Mouse (Mus musculus) liver, adult 2 months (tissue): ENCODE measurements at regions not wholly inside any gene's neighbourhood (a gene's known extent, or its start where the extent isn't known, plus 50 kb on each side); places are given as distances from the start of the nearest gene placed in this dataset.

Source experiments
- DNase-seq: peaks from one replicate; pipeline ENCODE4 v3.0.0-alpha.2; 2011; ENCODE audit warnings: low read depth, low spot score; ENCODE audit errors: extremely low read depth
- H3K27ac ChIP-seq: fragments of 200-500 bp; replicated peaks from 2 replicates; pipeline ENCODE4 v1.5.1; 2012; ENCODE audit warnings: low read depth, mild to moderate bottlenecking, control low read depth, inconsistent platforms, low read length; ENCODE audit not compliant: insufficient read depth
- H3K27me3 ChIP-seq: fragments of 200-500 bp; 2 replicates; pipeline ENCODE4 v1.6.1; 2012; ENCODE audit warnings: mild to moderate bottlenecking, moderate library complexity, low read length, inconsistent platforms; ENCODE audit not compliant: control insufficient read depth, insufficient read depth
- H3K36me3 ChIP-seq: fragments of 200-500 bp; 2 replicates; pipeline ENCODE4 v1.6.1; 2012; ENCODE audit warnings: low read length, inconsistent platforms; ENCODE audit not compliant: control insufficient read depth, insufficient read depth
- H3K4me1 ChIP-seq: fragments of 200-500 bp; 2 replicates; pipeline ENCODE4 v1.6.1; 2011; ENCODE audit warnings: low read length; ENCODE audit not compliant: control insufficient read depth, insufficient read depth
- H3K4me3 ChIP-seq: fragments of 200-500 bp; 2 replicates; pipeline ENCODE4 v1.5.1; 2011; ENCODE audit warnings: low read depth, mild to moderate bottlenecking, control low read depth, low read length, moderate library complexity; ENCODE audit not compliant: insufficient read depth
- H3K79me2 ChIP-seq: fragments of 200-500 bp; 2 replicates; pipeline ENCODE4 v1.6.1; 2012; ENCODE audit warnings: inconsistent platforms, mild to moderate bottlenecking, low read length, moderate library complexity; ENCODE audit not compliant: control insufficient read depth, insufficient read depth
- H3K9ac ChIP-seq: fragments of 200-500 bp; 2 replicates; pipeline ENCODE4 v1.6.1; 2012; ENCODE audit warnings: low read depth, mild to moderate bottlenecking, control low read depth, inconsistent platforms, low read length
- CTCF ChIP-seq: fragments of 200-500 bp; IDR thresholded peaks from 2 replicates; pipeline ENCODE4 v1.5.1; 2011; ENCODE audit warnings: low read depth, low read length, control low read depth
- POLR2A ChIP-seq: fragments of 200-500 bp; IDR thresholded peaks from 2 replicates; pipeline ENCODE4 v1.6.1; 2011; ENCODE audit warnings: low read length, control low read depth; ENCODE audit not compliant: insufficient read depth; ENCODE audit errors: extremely low read depth
- WGBS: fragments of 180-500 bp; shearing (Covaris S2); methylation state at CpG from one replicate; pipeline ENCODE4 v1.1.7; 2018; 5-methylcytosine and 5-hydroxymethylcytosine counted together

DNA sequence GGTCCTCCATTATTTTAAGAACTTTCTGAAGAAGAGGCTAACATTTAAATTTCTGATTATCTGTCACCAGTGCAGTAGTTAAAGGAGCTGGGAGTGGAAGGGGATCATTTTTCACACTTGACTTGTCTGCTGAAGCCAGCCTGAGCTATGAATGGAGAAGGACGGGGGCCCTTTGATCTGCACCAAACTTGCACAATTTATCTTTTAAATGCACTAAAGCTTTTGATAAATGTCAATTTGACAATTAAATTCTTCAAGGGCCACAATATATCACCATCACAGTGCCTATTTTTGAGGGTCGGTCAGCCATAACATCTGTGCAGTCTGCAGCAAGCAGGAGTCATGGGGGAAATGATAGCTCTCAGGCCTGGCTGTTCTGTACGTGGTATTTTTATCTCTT lies 99.2 kb upstream of the Efna5 start:
- Histone ChIP-seq H3K36me3 (no peaks in the 10 kb centered on the region), H3K4me3 (no peak overlapping the region), H3K4me1 (no peaks in the 10 kb centered on the region), H3K27ac (no peak overlapping the region), H3K79me2 (no peaks in the 10 kb centered on the region), H3K27me3 (no peaks in the 10 kb centered on the region), H3K9ac (no peak overlapping the region)
- DNase-seq: no peak
- no peak for TF ChIP-seq POLR2A
- TF ChIP-seq CTCF: no peak
- 75% methylated on average over 3 of the region's 3 CpGs for WGBS

DNA sequence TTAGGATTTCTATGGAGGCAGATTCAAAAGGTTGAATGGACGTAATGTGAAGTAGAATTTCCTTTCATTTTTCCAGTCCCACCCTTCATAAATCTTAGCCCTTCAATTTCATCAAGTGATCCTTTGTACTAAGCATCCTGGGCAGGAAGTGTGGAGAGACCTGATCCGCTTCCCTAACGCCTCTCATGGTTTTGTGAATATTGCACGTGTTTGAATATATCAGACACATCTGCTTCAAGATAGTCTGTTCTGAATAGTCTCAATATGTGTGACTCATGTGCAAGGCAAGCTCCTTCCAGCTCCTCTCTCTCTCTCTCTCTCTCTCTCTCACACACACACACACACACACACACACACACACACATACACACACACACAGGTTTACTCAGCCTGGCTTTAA lies 96.4 kb upstream of the Efna5 start:
- TF ChIP-seq POLR2A: no peak
- TF ChIP-seq CTCF: no peak

DNA sequence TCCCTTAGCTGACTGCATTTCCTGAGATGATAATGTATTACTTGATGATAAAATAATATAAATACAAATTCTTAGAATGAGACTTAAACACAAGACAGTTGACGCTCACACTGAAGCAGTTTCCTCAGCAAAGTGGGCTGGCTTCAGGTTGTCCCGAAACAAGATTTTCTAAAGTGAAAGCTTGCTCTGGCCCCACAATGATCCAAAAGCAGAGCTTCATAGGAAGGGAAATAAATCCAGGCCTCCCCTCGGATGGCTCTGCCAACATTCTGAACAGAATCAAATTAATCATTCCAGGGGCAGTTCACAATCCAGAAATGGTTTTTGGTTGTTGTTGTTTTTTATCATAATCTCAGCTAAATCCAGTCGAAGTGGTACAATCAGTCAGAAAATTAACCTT lies 96.0 kb upstream of the Efna5 start:
- Histone ChIP-seq H3K79me2 (no peaks in the 10 kb centered on the region), H3K27me3 (no peaks in the 10 kb centered on the region), H3K27ac (no peak overlapping the region), H3K36me3 (no peaks in the 10 kb centered on the region), H3K9ac (no peak overlapping the region), H3K4me1 (no peaks in the 10 kb centered on the region), H3K4me3 (no peak overlapping the region)
- DNase-seq: no peak
- 80% methylated on average over 4 of the region's 4 CpGs for WGBS
- no peak for TF ChIP-seq POLR2A
- no peak for TF ChIP-seq CTCF

More for the DNA sequence above, 96.4 kb upstream of the Efna5 start:
- WGBS: 79% methylated on average over 4 of the region's 4 CpGs
- Histone ChIP-seq H3K36me3 (no peaks in the 10 kb centered on the region), H3K79me2 (no peaks in the 10 kb centered on the region), H3K4me3 (no peak overlapping the region), H3K27ac (no peak overlapping the region), H3K9ac (no peak overlapping the region), H3K4me1 (no peaks in the 10 kb centered on the region), H3K27me3 (no peaks in the 10 kb centered on the region)
- no peak for DNase-seq

DNA sequence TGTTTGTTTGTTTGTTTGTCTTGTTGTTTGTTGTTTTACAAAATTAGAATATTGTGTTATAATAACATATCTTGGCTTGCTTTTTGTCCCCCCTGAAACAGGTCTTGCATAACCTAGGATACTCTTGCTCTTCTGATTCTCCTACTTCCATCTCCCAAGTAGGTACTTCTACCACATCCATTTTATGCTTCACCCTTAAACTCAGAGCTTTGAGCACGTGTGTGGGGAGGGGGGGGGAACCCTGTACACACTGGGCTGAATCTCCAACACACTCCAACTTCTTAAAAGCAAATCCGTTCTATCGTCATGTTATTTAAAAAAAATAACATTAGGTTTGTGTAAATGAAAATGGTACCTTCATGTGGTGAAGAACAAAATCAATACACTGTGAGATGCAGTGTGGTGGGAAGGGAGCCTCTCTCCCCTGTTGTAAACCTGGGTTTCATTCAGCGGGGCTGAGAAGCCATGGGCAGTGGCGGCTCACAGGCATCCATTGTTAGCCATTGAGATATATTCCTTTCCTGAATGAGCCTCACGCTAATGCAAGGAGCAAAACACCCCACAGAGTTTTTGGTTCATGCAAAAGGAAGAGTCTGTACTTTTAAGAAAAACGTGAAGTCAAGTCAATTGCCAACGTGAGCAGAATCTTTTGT lies 93.6 kb upstream of the Efna5 start:
- no peak for TF ChIP-seq POLR2A
- no peak for TF ChIP-seq CTCF
- no peak overlapping the region for H3K27ac ChIP-seq
- H3K4me3 ChIP-seq: no peak overlapping the region
- H3K36me3 ChIP-seq: no peaks in the 10 kb centered on the region
- H3K79me2 ChIP-seq: no peaks in the 10 kb centered on the region
- no peaks in the 10 kb centered on the region for H3K4me1 ChIP-seq
- WGBS: 80% methylated on average over 8 of the region's 8 CpGs
- no peak for DNase-seq
- H3K9ac ChIP-seq: no peak overlapping the region
- no peaks in the 10 kb centered on the region for H3K27me3 ChIP-seq

DNA sequence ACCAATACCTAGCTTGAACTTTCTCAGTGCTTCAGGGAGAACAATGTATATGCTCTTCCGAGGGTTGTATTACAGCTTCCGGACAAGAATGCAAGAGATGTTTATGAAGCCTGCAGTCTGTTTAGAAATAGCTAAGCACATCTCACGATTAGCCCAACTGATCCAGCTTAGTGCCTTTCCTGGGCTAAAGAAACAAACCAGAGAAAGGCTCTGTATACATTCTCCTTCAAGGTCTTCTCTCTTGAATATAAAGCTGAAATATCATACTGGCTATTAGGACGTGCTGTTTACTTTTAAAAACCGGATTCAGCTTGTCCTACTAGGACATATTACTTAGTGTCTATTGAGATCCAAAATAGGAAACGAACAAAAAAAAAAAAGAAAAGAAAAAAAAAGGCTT lies 87.9 kb upstream of the Efna5 start:
- DNase-seq: no peak
- Histone ChIP-seq H3K9ac (no peak overlapping the region), H3K4me1 (no peaks in the 10 kb centered on the region), H3K79me2 (no peaks in the 10 kb centered on the region), H3K4me3 (no peak overlapping the region), H3K27ac (no peak overlapping the region), H3K27me3 (no peaks in the 10 kb centered on the region), H3K36me3 (no peaks in the 10 kb centered on the region)
- TF ChIP-seq CTCF (no peak), POLR2A (no peak)
- whole genome bisulfite sequencing: 70% methylated on average over 6 of the region's 6 CpGs

DNA sequence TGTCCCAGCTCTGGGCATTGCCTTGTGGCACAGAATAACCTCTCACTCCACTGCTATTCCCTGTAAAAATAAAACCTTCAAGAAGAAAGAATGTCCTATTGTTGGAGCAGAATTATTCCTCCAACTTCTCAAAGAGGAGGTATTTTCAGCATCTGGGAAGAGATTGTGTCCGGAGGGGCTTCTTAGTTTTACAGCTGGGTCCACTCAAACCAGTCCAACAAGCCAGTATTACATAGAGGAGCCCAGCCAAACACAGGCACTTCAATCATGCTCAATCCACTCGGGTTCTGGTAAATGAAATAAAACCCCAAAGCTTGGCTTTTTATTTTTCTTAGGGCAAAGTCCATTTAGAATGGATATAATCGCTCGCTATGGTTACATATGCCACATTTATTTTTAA lies 82.7 kb upstream of the Efna5 start:
- no peak overlapping the region for H3K27ac ChIP-seq
- no peaks in the 10 kb centered on the region for H3K36me3 ChIP-seq
- TF ChIP-seq POLR2A (no peak), CTCF (no peak)
- no peak for DNase-seq
- no peaks in the 10 kb centered on the region for H3K4me1 ChIP-seq
- H3K9ac ChIP-seq: no peak overlapping the region
- no peaks in the 10 kb centered on the region for H3K27me3 ChIP-seq
- H3K79me2 ChIP-seq: no peaks in the 10 kb centered on the region
- no peak overlapping the region for H3K4me3 ChIP-seq
- WGBS: 92% methylated on average over 4 of the region's 4 CpGs
